In genomic region chr1:82287052-82287775, GRCm38 (mm10) we compare ENCODE assay signal across 9 mouse cellular contexts. TPM values are rescaled to one million over a fixed set of nuclear protein-coding genes. Genes with fewer than 3 reads are reported as not detected.
DNase-seq lines count a peak whose midpoint lies in the region; ATAC-seq lines count a peak whose summit lies in the region.
"Had no signal": no experiment of that assay in that cellular context is flagged by ENCODE, and none has a peak within 500 bp of the region (broad histone marks: within the 10 kb centered on the region; RNA-seq: fewer than 3 reads in every experiment).

No protein-coding gene starts in this region.

- no peak for ATAC-seq in kidney, embryonic 15.5 days (replicated peaks; ENCODE audit: low FRiP score)
- no peak for ATAC-seq in midbrain, embryonic 13.5 days
- no peak for ATAC-seq in erythroid progenitor cell, adult 5-6 weeks (replicated peaks; ENCODE audit: low FRiP score, poor library complexity, severe bottlenecking)

- peak overlapping the region; percentile 26; the same call in 1 of the 2 replicates for H3K9ac ChIP-seq in kidney, embryonic 15.5 days
- H3K9ac ChIP-seq in midbrain, embryonic 13.5 days (replicated peaks) = peak overlapping the region; percentile 64

- peak overlapping the region; percentile 76 for H3K4me3 ChIP-seq in embryonic facial prominence, embryonic 10.5 days
- H3K4me3 ChIP-seq in heart, embryonic 10.5 days = peak overlapping the region; percentile 87
- H3K4me3 ChIP-seq in kidney, embryonic 15.5 days (replicated peaks) = peak overlapping the region; percentile 40
- peak overlapping the region; percentile 44 for H3K4me3 ChIP-seq in midbrain, embryonic 13.5 days (replicated peaks)

- H3K4me1 ChIP-seq in embryonic facial prominence, embryonic 10.5 days = peaks cover 82% of the 10 kb centered on the region
- peaks cover 55% of the 10 kb centered on the region for H3K4me1 ChIP-seq in heart, embryonic 10.5 days
- peaks cover 60% of the 10 kb centered on the region for H3K4me1 ChIP-seq in kidney, embryonic 15.5 days
- H3K4me1 ChIP-seq in midbrain, embryonic 13.5 days (replicated peaks) = peaks cover 71% of the 10 kb centered on the region

- DNase-seq in right cerebral cortex, postnatal 25 days = peak; percentile 36
- no peak for DNase-seq in right cerebral cortex, adult 18-20 months
- peak; percentile 21 for DNase-seq in embryonic facial prominence, embryonic 10.5 days (ENCODE audit: low spot score)
- DNase-seq in heart, embryonic 10.5 days (ENCODE audit: low spot score) = no peak
- DNase-seq in spleen, adult 12 weeks (ENCODE audit: low spot score) = no peak

- 68% methylated on average over 22 of the region's 22 CpGs for WGBS in embryonic facial prominence, embryonic 10.5 days
- 58% methylated on average over 22 of the region's 22 CpGs for WGBS in heart, embryonic 10.5 days
- 73% methylated on average over 22 of the region's 22 CpGs for WGBS in kidney, embryonic 15.5 days
- 69% methylated on average over 22 of the region's 22 CpGs for WGBS in midbrain, embryonic 13.5 days

- peak overlapping the region; percentile 73 for H3K4me2 ChIP-seq in kidney, embryonic 15.5 days
- H3K4me2 ChIP-seq in midbrain, embryonic 13.5 days (replicated peaks) = peak overlapping the region; percentile 82

- H3K9me3 ChIP-seq in embryonic facial prominence, embryonic 10.5 days = peaks cover 9% of the 10 kb centered on the region; the same call in 1 of the 2 replicates
- H3K9me3 ChIP-seq in heart, embryonic 10.5 days = no peaks in the 10 kb centered on the region
- H3K9me3 ChIP-seq in kidney, embryonic 15.5 days (replicated peaks) = no peaks in the 10 kb centered on the region
- H3K9me3 ChIP-seq in midbrain, embryonic 13.5 days = no peaks in the 10 kb centered on the region

- H3K27me3 ChIP-seq in embryonic facial prominence, embryonic 10.5 days (replicated peaks; ENCODE audit: low read depth, poor library complexity, severe bottlenecking) = peaks cover 33% of the 10 kb centered on the region
- H3K27me3 ChIP-seq in heart, embryonic 10.5 days (ENCODE audit: insufficient read depth, poor library complexity, severe bottlenecking) = peaks cover 15% of the 10 kb centered on the region; the same call in 1 of the 2 replicates
- peaks cover 11% of the 10 kb centered on the region; the same call in 1 of the 2 replicates for H3K27me3 ChIP-seq in kidney, embryonic 15.5 days
- no peaks in the 10 kb centered on the region for H3K27me3 ChIP-seq in midbrain, embryonic 13.5 days

- peak overlapping the region; percentile 75 for H3K27ac ChIP-seq in embryonic facial prominence, embryonic 10.5 days (replicated peaks)
- H3K27ac ChIP-seq in heart, embryonic 10.5 days = peak overlapping the region; percentile 95
- H3K27ac ChIP-seq in kidney, embryonic 15.5 days = no peak overlapping the region
- H3K27ac ChIP-seq in midbrain, embryonic 13.5 days = 0 out of 2 replicates have a peak overlapping the region, but pooled peaks have one; percentile 5

- peaks cover 32% of the 10 kb centered on the region for H3K36me3 ChIP-seq in embryonic facial prominence, embryonic 10.5 days (replicated peaks)
- peaks cover 31% of the 10 kb centered on the region for H3K36me3 ChIP-seq in heart, embryonic 10.5 days
- H3K36me3 ChIP-seq in kidney, embryonic 15.5 days = peaks cover 18% of the 10 kb centered on the region
- peaks cover 14% of the 10 kb centered on the region for H3K36me3 ChIP-seq in midbrain, embryonic 13.5 days

RNA-seq across cellular contexts. Expression of gene Irs1, which starts 4.0 kb away (rescaled TPM):
- polyA plus RNA-seq in embryonic facial prominence, embryonic 10.5 days (2016; fragmentation: Nextera tagmentation; extraction: Ambion mirVana) = 7.9 and 8.9 TPM in 2 replicates
- polyA plus RNA-seq in heart, embryonic 10.5 days (2016; fragmentation: Nextera tagmentation; extraction: Ambion mirVana) = 10.0 and 12.5 TPM in 2 replicates
- 4.1 and 4.3 TPM in 2 replicates for polyA plus RNA-seq in kidney, embryonic 15.5 days (2015; fragmentation: Nextera tagmentation; extraction: Ambion mirVana)
- polyA plus RNA-seq in midbrain, embryonic 13.5 days (2015; fragmentation: Nextera tagmentation; extraction: Ambion mirVana) = 6.6 and 7.9 TPM in 2 replicates
- 0.84 TPM in 1 of 2 replicates, not detected in the other for total RNA-seq in erythroid progenitor cell, adult 5-6 weeks (2015; ENCODE audit: low replicate concordance)
- total RNA-seq in erythroid progenitor cell, adult 5-6 weeks (2017; ENCODE audit: low replicate concordance) = 0.26 TPM in 1 of 2 replicates, not detected in the other

RNA-seq across cellular contexts. Expression of gene Rhbdd1, which starts 29.0 kb away (rescaled TPM):
- 8.9 and 10.1 TPM in 2 replicates for polyA plus RNA-seq in embryonic facial prominence, embryonic 10.5 days (2016; fragmentation: Nextera tagmentation; extraction: Ambion mirVana)
- polyA plus RNA-seq in heart, embryonic 10.5 days (2016; fragmentation: Nextera tagmentation; extraction: Ambion mirVana) = 11.0 and 12.4 TPM in 2 replicates
- 9.4 and 9.8 TPM in 2 replicates for polyA plus RNA-seq in kidney, embryonic 15.5 days (2015; fragmentation: Nextera tagmentation; extraction: Ambion mirVana)
- 4.8 and 6.2 TPM in 2 replicates for polyA plus RNA-seq in midbrain, embryonic 13.5 days (2015; fragmentation: Nextera tagmentation; extraction: Ambion mirVana)
- 12.2 and 13.0 TPM in 2 replicates for total RNA-seq in erythroid progenitor cell, adult 5-6 weeks (2015; ENCODE audit: low replicate concordance)
- 7.1 and 9.8 TPM in 2 replicates for total RNA-seq in erythroid progenitor cell, adult 5-6 weeks (2017; ENCODE audit: low replicate concordance)

RNA-seq across cellular contexts. Expression of gene Gm9747, which starts 54.3 kb away (rescaled TPM):
- polyA plus RNA-seq in embryonic facial prominence, embryonic 10.5 days (2016; fragmentation: Nextera tagmentation; extraction: Ambion mirVana) = 18.7 and 24.9 TPM in 2 replicates
- 28.0 and 32.2 TPM in 2 replicates for polyA plus RNA-seq in heart, embryonic 10.5 days (2016; fragmentation: Nextera tagmentation; extraction: Ambion mirVana)
- 11.4 and 11.9 TPM in 2 replicates for polyA plus RNA-seq in kidney, embryonic 15.5 days (2015; fragmentation: Nextera tagmentation; extraction: Ambion mirVana)
- polyA plus RNA-seq in midbrain, embryonic 13.5 days (2015; fragmentation: Nextera tagmentation; extraction: Ambion mirVana) = 20.9 and 21.0 TPM in 2 replicates
- total RNA-seq in erythroid progenitor cell, adult 5-6 weeks (2015; ENCODE audit: low replicate concordance) = not detected in 2 replicates
- total RNA-seq in erythroid progenitor cell, adult 5-6 weeks (2017; ENCODE audit: low replicate concordance) = not detected in 2 replicates
- total RNA-seq: left cerebral cortex, postnatal 10 days had no signal

Comparison
In these comparisons a context has a peak if more than half of its experiments do, and no peak if none do; other contexts are left out.
1. DNase-seq: peak in right cerebral cortex, postnatal 25 days (single experiment) and embryonic facial prominence, embryonic 10.5 days (single experiment); none in right cerebral cortex, adult 18-20 months (single experiment), heart, embryonic 10.5 days (single experiment) and spleen, adult 12 weeks (single experiment).
2. Peak in every context shown above with its lines, with median percentiles within 50 percentile points of each other: H3K4me3 ChIP-seq.